Mouse (Mus musculus): Measurements from ENCODE around the gene Lce3a.

Gene Lce3a

DNA sequence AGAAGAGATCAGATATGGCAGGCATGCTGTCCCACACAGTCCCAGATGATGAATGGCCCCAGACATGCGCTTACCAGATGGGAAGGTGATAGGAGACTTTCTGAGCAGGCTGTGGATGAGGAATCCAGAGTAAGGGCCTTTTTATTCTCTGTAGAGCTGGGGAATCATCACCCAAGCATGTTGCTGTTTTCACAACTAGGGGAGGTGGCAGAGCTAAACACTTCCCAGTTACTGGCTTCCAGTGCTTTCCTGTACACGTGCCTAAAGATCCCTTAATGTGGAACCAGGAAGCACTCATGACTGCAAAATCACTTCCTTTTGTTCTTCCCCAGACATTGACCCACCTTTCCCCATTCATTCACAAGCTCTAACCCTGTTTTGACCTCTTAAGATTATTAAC, at the start of gene Lce3a:
TSS of gene Lce3a (minus strand) at position 101 of the 400 bp plus-strand sequence.
- no peak for TF ChIP-seq GATA4 (IDR thresholded peaks at IDR 0.05; ENCODE audit: insufficient replicate concordance, low read length)

DNA sequence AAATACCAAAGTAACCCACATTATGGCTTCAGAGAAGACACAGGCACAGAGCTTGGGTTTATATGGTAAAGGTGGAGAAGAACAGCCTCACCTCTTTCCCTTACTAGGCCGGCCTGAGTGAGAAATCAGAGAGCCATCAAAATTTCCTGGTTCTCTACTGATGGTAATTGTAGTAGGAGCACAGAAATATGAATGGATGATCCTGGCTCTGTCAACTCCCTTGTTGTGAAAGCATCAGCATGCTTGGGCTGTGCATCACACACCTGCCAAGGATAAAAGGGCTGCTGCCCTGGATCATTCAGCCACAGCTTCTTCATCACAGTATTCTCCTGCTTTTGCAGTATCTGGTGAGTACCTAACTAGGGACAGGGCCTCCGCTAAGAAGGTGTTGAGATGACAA, 40.7 kb upstream of the Lce3a start, which contains the start of gene Lce3e:
TSS of gene Lce3e (plus strand) at position 301 of the 400 bp plus-strand sequence.
- no peak for TF ChIP-seq GATA4 (IDR thresholded peaks at IDR 0.05; ENCODE audit: insufficient replicate concordance, low read length)

GRCm38 (mm10) chr3:92957090-92957489, 31.1 kb upstream of the Lce3a start, which contains the start of gene Lce3d:
Gene Lce3d, plus strand, starts transcription at chr3:92957390.
- TF ChIP-seq GATA4 (IDR thresholded peaks at IDR 0.05; ENCODE audit: insufficient replicate concordance, low read length) = no peak

DNA sequence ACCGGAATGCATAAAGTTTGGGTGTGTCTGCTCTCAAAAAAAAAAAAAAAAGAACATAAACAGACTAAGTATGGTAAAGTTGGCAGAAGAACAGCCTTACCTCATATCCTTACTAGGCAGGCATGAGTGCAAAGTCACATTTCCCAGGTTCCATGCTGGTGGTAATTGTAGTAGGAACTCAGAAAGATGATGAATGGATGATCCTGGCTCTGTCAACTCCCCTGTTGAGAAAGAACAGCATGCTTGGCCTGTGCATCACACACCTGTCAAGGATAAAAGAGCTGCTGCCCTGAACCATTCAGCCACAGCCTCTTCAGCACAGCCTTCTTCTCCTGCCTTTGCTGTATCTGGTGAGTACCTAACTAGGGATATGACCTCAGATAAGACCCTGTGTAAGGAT, 18.2 kb upstream of the Lce3a start, which contains the start of gene Lce3c:
TSS of gene Lce3c (plus strand) at position 301 of the 400 bp plus-strand sequence.
- no peak for TF ChIP-seq GATA4 (IDR thresholded peaks at IDR 0.05; ENCODE audit: insufficient replicate concordance, low read length)

GRCm38 (mm10) chr3:92932679-92933078, 6.6 kb upstream of the Lce3a start, which contains the start of gene Lce3b:
Gene Lce3b, plus strand, starts transcription at chr3:92932979.
- TF ChIP-seq GATA4 (IDR thresholded peaks at IDR 0.05; ENCODE audit: insufficient replicate concordance, low read length) = no peak

GRCm38 (mm10) chr3:92920364-92920763, 5.7 kb downstream of the Lce3a start:
- no peak for TF ChIP-seq GATA4 (IDR thresholded peaks at IDR 0.05; ENCODE audit: insufficient replicate concordance, low read length)

- no peak for TF ChIP-seq GATA4 (IDR thresholded peaks at IDR 0.05; ENCODE audit: insufficient replicate concordance, low read length)
Measured at GRCm38 (mm10) chr3:92907571-92907970, 18.5 kb downstream of the Lce3a start.

DNA sequence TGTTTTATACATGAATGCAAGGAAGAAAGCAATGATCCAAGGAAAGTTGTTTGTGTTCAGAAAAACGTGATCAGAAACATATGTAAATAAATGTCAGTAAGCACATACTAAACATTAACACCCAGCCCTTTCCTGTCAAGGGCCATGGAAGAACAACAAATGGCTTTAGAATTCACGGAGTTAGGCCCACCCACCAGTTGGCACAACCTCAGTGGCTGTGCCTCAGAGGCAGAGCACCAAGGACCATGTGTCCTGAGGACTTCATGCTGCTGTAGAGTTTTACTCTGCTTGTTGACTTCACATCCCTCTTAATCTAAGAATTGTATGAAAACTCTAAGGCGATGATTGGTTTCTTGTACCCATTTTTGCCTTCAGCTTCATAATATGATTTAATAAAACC, 20.8 kb downstream of the Lce3a start:
- TF ChIP-seq GATA4 (IDR thresholded peaks at IDR 0.05; ENCODE audit: insufficient replicate concordance, low read length) = no peak

- TF ChIP-seq GATA4 (IDR thresholded peaks at IDR 0.05; ENCODE audit: insufficient replicate concordance, low read length) = no peak
Measured at GRCm38 (mm10) chr3:92903640-92904039, 22.4 kb downstream of the Lce3a start.

GRCm38 (mm10) chr3:92902992-92903391, 23.0 kb downstream of the Lce3a start:
- TF ChIP-seq GATA4 (IDR thresholded peaks at IDR 0.05; ENCODE audit: insufficient replicate concordance, low read length) = no peak

GRCm38 (mm10) chr3:92894489-92894888, 31.5 kb downstream of the Lce3a start:
- no peak for TF ChIP-seq GATA4 (IDR thresholded peaks at IDR 0.05; ENCODE audit: insufficient replicate concordance, low read length)

DNA sequence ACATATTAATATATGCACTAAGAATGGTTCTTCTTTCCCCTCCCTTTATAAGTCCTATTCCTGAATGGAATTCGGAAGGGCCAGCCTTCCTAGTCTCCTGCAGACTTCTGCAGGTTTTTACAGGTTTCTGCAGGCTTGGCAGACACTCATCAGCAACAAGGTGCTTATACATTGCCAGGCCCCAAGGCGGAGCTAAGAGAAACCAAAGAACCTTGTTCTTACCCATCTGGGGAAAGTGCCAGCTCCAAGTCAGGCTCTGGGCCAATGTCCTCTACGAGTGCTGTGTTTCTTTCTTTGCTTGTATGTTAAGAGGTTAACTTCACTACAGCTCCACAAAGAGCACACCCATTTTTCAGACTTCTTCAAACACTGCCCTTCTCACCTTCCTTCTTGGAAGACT, 32.0 kb downstream of the Lce3a start:
- no peak for TF ChIP-seq GATA4 (IDR thresholded peaks at IDR 0.05; ENCODE audit: insufficient replicate concordance, low read length)
